Mouse (Mus musculus) activated CD4-positive, CD25-positive, alpha-beta regulatory T cell, adult 4 months (primary cell): Measurements from ENCODE around the gene Ccl11. TPM values are rescaled to one million over a fixed set of nuclear protein-coding genes. Genes with fewer than 3 reads are reported as not detected.

Source experiments
- ATAC-seq: one replicate; pipeline ENCODE4 v1.8.0; 2017
- polyA plus RNA-seq, 2 experiments: library from polyadenylated mRNA; unstranded; fragments of 100-300 nt; shearing (Covaris generic); gene quantifications; one replicate each; pipeline ENCODE4 v1.2.1; 2017

Gene Ccl11
- polyA plus RNA-seq, 2 experiments from 2014 or later, result not detected

- no peak for ATAC-seq
Measured at GRCm38 (mm10) chr11:82053849-82054248, 3.8 kb upstream of the Ccl11 start.

DNA sequence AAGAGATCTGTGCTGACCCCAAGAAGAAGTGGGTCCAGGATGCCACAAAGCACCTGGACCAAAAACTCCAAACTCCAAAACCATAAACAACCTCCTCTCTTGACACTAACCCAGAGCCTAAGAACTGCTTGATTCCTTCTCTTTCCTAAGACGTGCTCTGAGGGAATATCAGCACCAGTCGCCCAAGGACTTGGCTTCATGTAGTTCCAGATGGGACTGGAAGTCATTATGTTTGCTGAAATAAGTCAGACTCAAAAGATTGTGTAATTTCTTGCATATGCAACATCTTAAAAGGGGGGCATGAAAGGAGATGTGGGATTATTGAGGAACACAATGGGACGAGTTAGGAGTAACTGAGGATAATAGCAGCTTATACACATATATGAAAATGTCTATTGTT is 4.6 kb downstream of the Ccl11 start:
- ATAC-seq, result no peak

GRCm38 (mm10) chr11:82063454-82063853 is 5.8 kb downstream of the Ccl11 start:
- no peak for ATAC-seq

GRCm38 (mm10) chr11:82066953-82067571 is 9.4 kb downstream of the Ccl11 start:
- ATAC-seq, result no peak

DNA sequence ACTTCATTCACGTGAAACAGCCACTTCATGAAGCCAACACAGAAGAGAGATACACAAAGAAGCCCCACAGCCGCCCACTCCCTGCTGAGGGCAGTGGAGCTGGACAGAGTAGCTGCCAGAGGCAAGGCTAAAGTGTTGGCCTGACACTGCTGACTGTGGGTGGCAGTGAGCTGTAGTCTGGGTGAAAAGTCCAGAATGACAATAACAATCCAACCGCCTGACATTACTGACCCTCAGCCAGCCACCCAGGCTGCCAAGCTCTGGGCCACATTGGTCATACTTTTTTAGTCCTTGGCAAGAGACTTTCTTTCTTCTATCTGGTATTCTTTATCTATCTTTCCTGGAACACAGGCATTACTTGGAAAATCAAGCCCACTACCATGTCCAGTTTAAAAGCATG is 13.5 kb downstream of the Ccl11 start:
- ATAC-seq, result no peak

- ATAC-seq, result no peak
Measured at GRCm38 (mm10) chr11:82072374-82072773, 14.8 kb downstream of the Ccl11 start.

GRCm38 (mm10) chr11:82072984-82073383 is 15.4 kb downstream of the Ccl11 start:
- no peak for ATAC-seq

- no peak for ATAC-seq
Measured at GRCm38 (mm10) chr11:82073686-82074085, 16.1 kb downstream of the Ccl11 start.

GRCm38 (mm10) chr11:82077031-82077430 is 19.4 kb downstream of the Ccl11 start:
- ATAC-seq, result no peak

DNA sequence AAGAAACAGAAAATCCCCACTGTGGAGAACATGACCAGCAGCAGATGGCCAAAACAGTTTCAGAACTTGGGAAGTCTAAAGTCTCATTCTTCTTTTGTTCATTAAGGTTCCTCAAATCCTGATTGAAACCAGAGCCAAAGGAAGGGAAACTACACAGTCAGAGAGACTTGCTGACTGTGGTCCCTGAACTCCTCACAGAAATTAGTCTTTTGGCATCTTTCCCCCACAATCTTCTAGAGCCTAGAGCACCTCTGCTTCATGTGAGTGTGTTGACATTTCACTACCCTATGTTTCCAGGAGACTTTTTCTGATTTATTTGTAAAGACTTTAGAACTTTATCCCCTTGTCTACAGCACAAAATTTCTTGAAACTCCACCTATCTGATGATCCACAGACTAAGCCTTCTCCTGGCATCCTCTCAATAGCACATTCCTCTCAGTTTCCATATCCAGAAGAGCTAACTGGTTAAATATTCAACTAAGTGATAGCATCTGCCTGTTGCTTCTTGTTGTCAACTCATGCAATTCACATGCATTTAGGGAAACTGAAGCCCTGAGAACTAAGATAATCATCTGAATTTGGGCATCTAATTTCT is 20.6 kb downstream of the Ccl11 start:
- ATAC-seq, result no peak

DNA sequence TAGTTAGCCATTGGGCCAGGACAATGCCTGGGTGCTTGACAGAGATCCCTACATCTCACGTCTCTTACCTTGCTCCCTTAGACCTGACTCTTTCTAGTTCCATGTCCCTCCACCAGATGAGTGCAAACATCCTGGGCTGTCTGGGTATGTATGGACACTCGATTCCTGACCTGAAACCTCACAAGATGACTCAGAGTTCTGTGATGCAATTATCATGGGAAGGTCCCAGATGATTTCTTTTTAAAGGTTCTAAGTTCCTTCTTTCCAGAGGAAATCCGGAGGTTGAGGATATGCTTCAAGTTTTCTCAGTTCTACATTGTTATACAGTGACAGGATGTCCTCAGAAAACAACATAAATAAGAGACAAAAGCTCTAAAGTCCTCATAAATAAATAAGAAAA is 23.2 kb downstream of the Ccl11 start:
- ATAC-seq, result no peak

DNA sequence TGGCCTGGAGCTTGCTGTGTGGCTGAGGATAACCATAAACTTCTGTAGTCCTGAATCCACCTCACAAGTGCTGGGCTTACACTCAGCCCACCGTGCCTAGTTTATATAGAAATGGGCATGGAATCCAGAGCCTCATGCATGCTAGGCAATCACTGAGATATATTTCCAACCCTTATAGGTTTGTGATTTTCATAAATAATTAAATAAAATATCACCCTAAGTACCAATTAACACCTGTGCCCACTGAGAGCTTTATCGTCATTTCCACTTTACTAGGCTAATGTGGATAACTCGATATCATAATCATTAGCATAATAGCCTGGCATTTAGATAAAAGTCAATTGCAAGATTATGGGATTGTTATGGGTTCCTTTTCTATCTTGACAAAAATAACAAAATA is 26.7 kb downstream of the Ccl11 start:
- no peak for ATAC-seq

DNA sequence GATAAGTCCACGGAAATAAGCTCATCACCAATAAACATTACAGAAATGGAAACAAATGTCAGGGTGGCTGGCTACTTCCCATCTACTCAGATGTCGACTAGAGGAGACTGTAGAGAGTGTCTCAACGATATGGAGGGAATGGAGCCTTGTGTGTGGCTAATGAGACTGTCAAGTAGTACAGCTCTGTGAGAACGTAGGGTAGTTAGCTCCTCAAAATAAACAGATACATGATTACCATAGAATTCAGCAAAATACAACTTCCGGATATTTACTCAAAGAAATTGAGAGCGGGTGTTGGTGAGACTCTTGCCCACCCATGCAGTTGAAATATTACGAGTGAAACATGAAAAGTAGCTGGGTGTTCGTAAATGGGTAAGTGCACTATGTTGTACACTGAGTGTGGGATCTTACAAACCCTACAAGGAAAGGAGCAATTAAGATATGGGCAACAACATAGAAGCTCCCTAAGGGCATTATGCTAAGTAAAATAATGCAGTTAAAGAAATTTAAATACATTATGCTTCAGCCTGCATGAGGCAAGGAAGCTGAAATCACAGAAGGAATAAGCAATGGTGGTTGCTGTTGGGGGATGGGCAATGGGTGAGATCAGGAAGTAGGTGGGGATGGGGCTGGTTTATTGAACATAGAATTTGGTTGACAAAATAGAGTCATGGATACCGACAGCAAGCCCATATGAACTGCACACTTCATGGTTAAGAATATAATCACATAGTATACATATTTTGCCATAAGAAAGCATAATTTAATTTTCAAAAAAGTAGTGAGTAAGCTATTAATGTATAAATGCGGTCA is 42.1 kb downstream of the Ccl11 start:
- no peak for ATAC-seq

GRCm38 (mm10) chr11:82101087-82101486 is 43.5 kb downstream of the Ccl11 start:
- no peak for ATAC-seq

- ATAC-seq, result no peak
Measured at GRCm38 (mm10) chr11:82101529-82101928, 43.9 kb downstream of the Ccl11 start, which contains the start of gene Ccl12. TSS of gene Ccl12 (plus strand) at chr11:82101845.

GRCm38 (mm10) chr11:82109611-82110010 is 52.0 kb downstream of the Ccl11 start:
- ATAC-seq, result no peak

- ATAC-seq, result no peak
Measured at GRCm38 (mm10) chr11:82110372-82111248, 53.0 kb downstream of the Ccl11 start.

Other genes starting within 250 kb of the Ccl11 start
- under 1 TPM in 1 of 2 experiments, not detected in 1; 0.36 TPM for gene 5530401A14Rik, start 197.2 kb upstream of the Ccl11 start, polyA plus RNA-seq
- gene Asic2, start 89.4 kb upstream of the Ccl11 start, polyA plus RNA-seq, result not detected
- gene Ccl2, start 22.3 kb upstream of the Ccl11 start, polyA plus RNA-seq, result not detected
- not detected for gene Gm17268, start 19.3 kb upstream of the Ccl11 start, polyA plus RNA-seq
- not detected for gene Ccl7, start 12.1 kb upstream of the Ccl11 start, polyA plus RNA-seq
- gene Ccl12, start 44.0 kb downstream of the Ccl11 start, polyA plus RNA-seq, result not detected
- 1 to 10 TPM in 1 of 2 experiments, not detected in 1; 2.6 TPM for gene Ccl8, start 57.4 kb downstream of the Ccl11 start, polyA plus RNA-seq
- 10 to 100 TPM; 15.6 to 36.8 TPM for gene Ccl1, start 247.9 kb downstream of the Ccl11 start, polyA plus RNA-seq